Mouse (Mus musculus) inflammation-experienced regulatory T-cells, adult 6 months (primary cell): ENCODE results near the gene Hist1h4j. TPM values are rescaled to one million over a fixed set of nuclear protein-coding genes. Genes with fewer than 3 reads are reported as not detected.
A peak's percentile ranks its signal among the peaks of the same experiment; 100 is the strongest.
"Not testable (repeated sequence)": the region's sequence is repeated elsewhere in the genome, so short reads cannot be mapped to it uniquely, and the experiment has no call there.

Experiments
- ATAC-seq: one replicate; pipeline ENCODE4 v1.8.0; 2017
- polyA plus RNA-seq, 3 experiments: library from polyadenylated mRNA; unstranded; fragments of 100-300 nt; shearing (Covaris generic); gene quantifications; one replicate each; pipeline ENCODE4 v1.2.1; 2017

Hist1h4j gene
- not detected for polyA plus RNA-seq

GRCm38 (mm10) chr13:21734906-21735767, at the start of gene Hist1h4j:
Gene Hist1h4j (plus strand): TSS chr13:21735064.
- peak; percentile 74 for ATAC-seq

GRCm38 (mm10) chr13:21697811-21698210, 37.1 kb upstream of the Hist1h4j start, which contains the start of gene Olfr1359:
Gene Olfr1359 (plus strand): TSS chr13:21698111.
- no peak for ATAC-seq

GRCm38 (mm10) chr13:21706669-21707068, 28.2 kb upstream of the Hist1h4j start:
- ATAC-seq = no peak

GRCm38 (mm10) chr13:21710031-21710711, 24.7 kb upstream of the Hist1h4j start:
- ATAC-seq = peak; percentile 67

GRCm38 (mm10) chr13:21710821-21711525, 23.9 kb upstream of the Hist1h4j start:
- ATAC-seq = peak; percentile 72

- no peak for ATAC-seq
Observed at GRCm38 (mm10) chr13:21711698-21712097, 23.2 kb upstream of the Hist1h4j start.

- peak; percentile 16 for ATAC-seq
Observed at GRCm38 (mm10) chr13:21714725-21715124, 20.1 kb upstream of the Hist1h4j start.

- no peak for ATAC-seq
Observed at GRCm38 (mm10) chr13:21715131-21715863, 19.6 kb upstream of the Hist1h4j start.

GRCm38 (mm10) chr13:21715864-21716539, 18.9 kb upstream of the Hist1h4j start, which contains the start of the genes Hist1h2bl and Hist1h2ai:
Gene Hist1h2bl (minus strand): TSS chr13:21716143.
Gene Hist1h2ai (plus strand): TSS chr13:21716422.
- ATAC-seq = peak; percentile 87

GRCm38 (mm10) chr13:21716540-21717391, 18.1 kb upstream of the Hist1h4j start:
- ATAC-seq = not testable (repeated sequence)

- peak; percentile 58 for ATAC-seq
Observed at GRCm38 (mm10) chr13:21717397-21718357, 17.2 kb upstream of the Hist1h4j start, which contains the start of gene Hist1h3h. Gene Hist1h3h (plus strand): TSS chr13:21717659.

GRCm38 (mm10) chr13:21718381-21719080, 16.3 kb upstream of the Hist1h4j start:
- ATAC-seq = no peak

GRCm38 (mm10) chr13:21721107-21721756, 13.6 kb upstream of the Hist1h4j start:
- ATAC-seq = peak; percentile 6

- peak; percentile 95 for ATAC-seq
Observed at GRCm38 (mm10) chr13:21721757-21722372, 13.0 kb upstream of the Hist1h4j start, which contains the start of gene Hist1h2bm. Gene Hist1h2bm (plus strand): TSS chr13:21722044.

GRCm38 (mm10) chr13:21722373-21722925, 12.4 kb upstream of the Hist1h4j start:
- ATAC-seq = no peak

GRCm38 (mm10) chr13:21722993-21723836, 11.6 kb upstream of the Hist1h4j start:
- ATAC-seq = no peak
